Mouse (Mus musculus) myocyte (in vitro differentiated cells): ENCODE measurements at regions not wholly inside any gene's neighbourhood (a gene's known extent, or its start where the extent isn't known, plus 50 kb on each side); places are given as distances from the start of the nearest gene placed in this dataset.

Source experiments
- H3K27me3 ChIP-seq: one replicate; pipeline ENCODE4 v1.6.1; 2011; ENCODE audit not compliant: control insufficient read depth, insufficient read depth, insufficient read length
- H3K36me3 ChIP-seq: one replicate; pipeline ENCODE4 v1.6.1; 2011; ENCODE audit not compliant: control insufficient read depth, insufficient read depth
- H3K4me2 ChIP-seq: one replicate; pipeline ENCODE4 v1.6.1; 2011; ENCODE audit warnings: low read depth, control low read depth
- H3K4me3 ChIP-seq: one replicate; pipeline ENCODE4 v1.5.1; 2011; ENCODE audit warnings: mild to moderate bottlenecking, control low read depth, moderate library complexity
- H3K79me2 ChIP-seq: one replicate; pipeline ENCODE4 v1.6.1; 2011; ENCODE audit not compliant: control insufficient read depth, insufficient read depth
- H3ac ChIP-seq: one replicate; pipeline ENCODE4 v1.6.1; 2011; ENCODE audit not compliant: control insufficient read depth, insufficient read length
- CEBPB ChIP-seq: IDR thresholded peaks from 2 replicates; pipeline ENCODE4 v1.6.1; 2011; ENCODE audit warnings: mild to moderate bottlenecking, moderate library complexity; ENCODE audit not compliant: poor library complexity, insufficient read depth, severe bottlenecking
- E2F4 ChIP-seq: IDR thresholded peaks from one replicate; pipeline ENCODE4 v1.6.1; 2011; ENCODE audit warnings: mild to moderate bottlenecking, control low read depth, moderate library complexity; ENCODE audit not compliant: insufficient read depth
- MAX ChIP-seq: IDR thresholded peaks from one replicate; pipeline ENCODE4 v1.6.1; 2011; ENCODE audit warnings: low read depth, mild to moderate bottlenecking, control low read depth
- MYOD1 ChIP-seq, 3 experiments: IDR thresholded peaks; one replicate each; pipeline ENCODE4 v1.6.1; 2011; ENCODE audit warnings: control low read depth in 2 of 3, low read depth in 2 of 3, mild to moderate bottlenecking in 2 of 3, moderate library complexity in 1 of 3; ENCODE audit not compliant: insufficient read length in 2 of 3, control insufficient read depth in 1 of 3
- MYOG ChIP-seq, 3 experiments: IDR thresholded peaks; one replicate each; pipeline ENCODE4 v1.6.1; 2011; ENCODE audit warnings: control low read depth in 2 of 3, low read depth in 2 of 3, mild to moderate bottlenecking in 2 of 3; ENCODE audit not compliant: insufficient read length in 2 of 3, control insufficient read depth in 1 of 3, insufficient read depth in 1 of 3
- POLR2A ChIP-seq: IDR thresholded peaks from one replicate; pipeline ENCODE4 v1.6.1; 2011; ENCODE audit warnings: low read depth, mild to moderate bottlenecking, control low read depth, moderate library complexity; ENCODE audit not compliant: insufficient read length
- POLR2AphosphoS2 ChIP-seq: IDR thresholded peaks from one replicate; pipeline ENCODE4 v1.6.1; 2011; ENCODE audit warnings: low read depth, control low read depth; ENCODE audit not compliant: insufficient read length
- REST ChIP-seq: IDR thresholded peaks from one replicate; pipeline ENCODE4 v1.6.1; 2011; ENCODE audit warnings: mild to moderate bottlenecking, control low read depth, moderate library complexity; ENCODE audit not compliant: insufficient read depth, insufficient read length
- SRF ChIP-seq: IDR thresholded peaks from one replicate; pipeline ENCODE4 v1.6.1; 2011; ENCODE audit warnings: low read depth; ENCODE audit not compliant: control insufficient read depth, insufficient read length
- TCF12 ChIP-seq: IDR thresholded peaks from one replicate; pipeline ENCODE4 v1.6.1; 2011; ENCODE audit warnings: mild to moderate bottlenecking, control low read depth; ENCODE audit not compliant: poor library complexity, insufficient read depth, severe bottlenecking
- TCF3 ChIP-seq: IDR thresholded peaks from one replicate; pipeline ENCODE4 v1.6.1; 2011; ENCODE audit warnings: low read depth, control low read depth; ENCODE audit not compliant: insufficient read length
- USF1 ChIP-seq: IDR thresholded peaks from one replicate; pipeline ENCODE4 v1.6.1; 2011; ENCODE audit warnings: low read depth, mild to moderate bottlenecking, control low read depth, moderate library complexity

DNA sequence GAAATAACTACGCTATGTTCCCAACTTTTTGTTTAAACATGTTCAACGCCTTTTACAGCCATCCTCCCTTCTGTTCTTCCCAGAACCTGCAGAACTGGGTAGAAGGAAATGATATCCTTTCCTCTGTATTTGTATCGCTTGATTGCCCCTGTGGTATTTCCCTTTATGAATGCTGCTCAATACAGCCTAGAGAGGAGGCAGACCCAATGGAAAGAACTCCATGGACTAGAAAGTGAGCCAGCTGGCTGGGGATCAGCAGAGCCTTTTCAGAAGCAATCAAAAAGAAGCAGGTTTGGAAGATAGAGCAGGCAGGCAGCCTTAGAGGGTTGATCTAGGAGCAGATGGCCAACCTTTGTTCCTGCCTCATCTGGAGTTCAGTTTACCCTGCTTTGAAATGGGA lies 233.8 kb upstream of the Atp11b start:
- no peak overlapping the region for H3K4me2 ChIP-seq

GRCm38 (mm10) chr3:35547696-35548095 lies 206.2 kb upstream of the Atp11b start:
- H3K79me2 ChIP-seq, result no peaks in the 10 kb centered on the region
- no peaks in the 10 kb centered on the region for H3K36me3 ChIP-seq
- H3ac ChIP-seq, result no peak overlapping the region
- no peak overlapping the region for H3K4me3 ChIP-seq
- TF ChIP-seq CEBPB, result no peak
- no peak for TF ChIP-seq MYOG (IDR thresholded peaks at IDR 0.05; ENCODE audit: control insufficient read depth in 1 of 3, insufficient read depth in 1 of 3, insufficient read length in 2 of 3, low read depth in 2 of 3)
- no peak for TF ChIP-seq SRF
- TF ChIP-seq TCF12, result no peak
- TF ChIP-seq POLR2AphosphoS2, result no peak
- TF ChIP-seq USF1, result no peak
- no peak overlapping the region for H3K4me2 ChIP-seq
- H3K27me3 ChIP-seq, result no peaks in the 10 kb centered on the region

More for the DNA sequence above, 233.8 kb upstream of the Atp11b start:
- no peaks in the 10 kb centered on the region for H3K36me3 ChIP-seq
- no peak overlapping the region for H3ac ChIP-seq
- no peak for TF ChIP-seq USF1
- no peak for TF ChIP-seq POLR2A
- no peak for TF ChIP-seq POLR2AphosphoS2
- TF ChIP-seq CEBPB, result no peak
- no peak for TF ChIP-seq MYOG (IDR thresholded peaks at IDR 0.05; ENCODE audit: control insufficient read depth in 1 of 3, insufficient read depth in 1 of 3, insufficient read length in 2 of 3, low read depth in 2 of 3)
- no peak for TF ChIP-seq SRF
- TF ChIP-seq E2F4, result no peak
- TF ChIP-seq TCF12, result no peak
- no peak for TF ChIP-seq REST
- TF ChIP-seq MYOD1 (IDR thresholded peaks at IDR 0.05; ENCODE audit: control insufficient read depth in 1 of 3, insufficient read length in 2 of 3, low read depth in 2 of 3), result no peak
- no peak for TF ChIP-seq MAX
- TF ChIP-seq TCF3, result no peak
- no peak overlapping the region for H3K4me3 ChIP-seq
- H3K27me3 ChIP-seq, result no peaks in the 10 kb centered on the region
- H3K79me2 ChIP-seq, result no peaks in the 10 kb centered on the region

DNA sequence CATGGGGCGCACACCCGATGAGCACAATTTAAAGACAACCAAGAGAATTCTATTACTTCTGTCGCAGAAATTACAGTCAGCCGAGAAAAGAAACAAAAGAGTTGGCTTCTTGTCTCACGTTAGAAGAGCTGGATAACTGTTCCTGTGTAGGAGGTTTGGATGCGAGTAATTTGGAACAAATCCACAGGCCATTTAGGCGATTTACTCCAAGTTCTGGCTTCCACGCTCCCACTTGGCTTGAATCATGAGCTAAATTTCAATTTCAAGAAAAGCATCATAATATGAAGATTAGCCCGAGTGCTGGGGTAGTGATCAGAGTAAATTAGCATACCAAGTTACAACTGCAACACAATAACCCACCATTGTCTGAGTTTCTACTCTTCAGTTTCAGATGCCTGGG lies 202.1 kb upstream of the Atp11b start:
- Histone ChIP-seq H3K79me2 (no peaks in the 10 kb centered on the region), H3ac (no peak overlapping the region), H3K4me3 (no peak overlapping the region), H3K4me2 (no peak overlapping the region), H3K27me3 (no peaks in the 10 kb centered on the region), H3K36me3 (no peaks in the 10 kb centered on the region)
- no peak for TF ChIP-seq MYOG (IDR thresholded peaks at IDR 0.05; ENCODE audit: control insufficient read depth in 1 of 3, insufficient read depth in 1 of 3, insufficient read length in 2 of 3, low read depth in 2 of 3)
- TF ChIP-seq SRF, result no peak
- no peak for TF ChIP-seq TCF12
- TF ChIP-seq E2F4, result no peak
- TF ChIP-seq CEBPB, result no peak
- TF ChIP-seq MAX, result no peak
- no peak for TF ChIP-seq USF1

- TF ChIP-seq POLR2AphosphoS2 (no peak), MAX (no peak), SRF (no peak), USF1 (no peak), TCF3 (no peak), REST (no peak), TCF12 (no peak), E2F4 (no peak), MYOG (IDR thresholded peaks at IDR 0.05; ENCODE audit: control insufficient read depth in 1 of 3, insufficient read depth in 1 of 3, insufficient read length in 2 of 3, low read depth in 2 of 3) (no peak), CEBPB (no peak), MYOD1 (IDR thresholded peaks at IDR 0.05; ENCODE audit: control insufficient read depth in 1 of 3, insufficient read length in 2 of 3, low read depth in 2 of 3) (no peak), POLR2A (no peak)
- Histone ChIP-seq H3K4me2 (no peak overlapping the region), H3ac (no peak overlapping the region), H3K4me3 (no peak overlapping the region), H3K79me2 (no peaks in the 10 kb centered on the region), H3K27me3 (no peaks in the 10 kb centered on the region), H3K36me3 (no peaks in the 10 kb centered on the region)
These were observed 193.5 kb upstream of the Atp11b start for GRCm38 (mm10) chr3:35560425-35560824.

DNA sequence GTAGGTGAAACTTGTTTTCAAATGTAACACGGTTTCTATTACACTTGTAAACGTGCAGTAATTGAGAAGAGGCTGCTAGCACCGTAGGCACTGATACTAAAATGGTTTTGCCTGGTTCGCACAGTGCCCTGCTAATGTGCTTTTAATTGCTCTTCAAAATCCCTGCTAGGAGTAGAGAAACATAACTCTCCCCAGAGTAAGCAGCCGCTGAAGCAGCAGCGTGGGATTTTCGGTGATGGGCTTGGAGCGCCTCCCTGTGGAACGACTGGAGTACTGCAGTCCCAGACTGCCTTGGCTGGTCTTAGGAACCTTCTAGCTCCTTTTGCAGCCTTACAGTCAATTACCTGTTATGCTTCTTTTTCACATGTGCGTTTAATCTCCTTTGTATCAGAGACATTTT lies 179.5 kb upstream of the Atp11b start:
- Histone ChIP-seq H3K4me2 (no peak overlapping the region), H3K27me3 (no peaks in the 10 kb centered on the region), H3K36me3 (no peaks in the 10 kb centered on the region), H3K79me2 (no peaks in the 10 kb centered on the region), H3K4me3 (no peak overlapping the region), H3ac (no peak overlapping the region)
- TF ChIP-seq USF1, result no peak
- TF ChIP-seq POLR2AphosphoS2, result no peak
- TF ChIP-seq POLR2A, result no peak
- no peak for TF ChIP-seq SRF
- no peak for TF ChIP-seq MYOD1 (IDR thresholded peaks at IDR 0.05; ENCODE audit: control insufficient read depth in 1 of 3, insufficient read length in 2 of 3, low read depth in 2 of 3)
- no peak for TF ChIP-seq REST
- no peak for TF ChIP-seq TCF3
- no peak for TF ChIP-seq E2F4
- TF ChIP-seq MAX, result no peak
